Mouse (Mus musculus) adrenal gland, postnatal 4 days (tissue): ENCODE data around the gene Syk. TPM values are rescaled to one million over a fixed set of nuclear protein-coding genes. Genes with fewer than 3 reads are reported as not detected.

Experiments used
- DNase-seq, 2 experiments: peaks; one replicate each; pipeline ENCODE4 v3.0.0; 2021 to 2022; ENCODE audit warnings: low spot score in 2 of 2, mixed read lengths in 2 of 2
- long read RNA-seq, 2 experiments: library from polyadenylated mRNA; stranded (forward); transcript quantifications; one replicate each; pipeline ENCODE4 v2.0.0; 2021
- total RNA-seq, 2 experiments: library from RNA; stranded (reverse); gene quantifications; 2 replicates each; pipeline ENCODE4 v1.2.3; 2021

The Syk gene
- total RNA-seq, result 1 to 10 TPM; 6.9 to 8.7 TPM
- long read RNA-seq, experiment 1, partial matches to known transcripts, result 3 of 3 reads
- long read RNA-seq, experiment 1, other reads (novel, unspliced or antisense), result 0 of 3 reads
- long read RNA-seq, experiment 2, full-length matches to known transcripts, result 2 of 12 reads
- long read RNA-seq, experiment 2, partial matches to known transcripts, result 1 of 12 reads
- long read RNA-seq, experiment 2, other reads (novel, unspliced or antisense), result 9 of 12 reads

- peak; percentile 16 to 40 for DNase-seq
Measured at GRCm38 (mm10) chr13:52582878-52583661, at the start of gene Syk. Gene Syk (plus strand): TSS chr13:52583173.

GRCm38 (mm10) chr13:52533644-52534043 is 49.3 kb upstream of the Syk start:
- no peak for DNase-seq

GRCm38 (mm10) chr13:52535542-52535941 is 47.4 kb upstream of the Syk start:
- DNase-seq, result peak in 1 of 2 experiments; percentile 18

- no peak for DNase-seq
Measured at GRCm38 (mm10) chr13:52537754-52538587, 45.0 kb upstream of the Syk start.

- DNase-seq, result no peak
Measured at GRCm38 (mm10) chr13:52538588-52539116, 44.3 kb upstream of the Syk start.

- no peak for DNase-seq
Measured at GRCm38 (mm10) chr13:52539461-52539860, 43.5 kb upstream of the Syk start.

GRCm38 (mm10) chr13:52541385-52542035 is 41.5 kb upstream of the Syk start:
- DNase-seq, result no peak

GRCm38 (mm10) chr13:52542036-52542526 is 40.9 kb upstream of the Syk start:
- DNase-seq, result no peak

- no peak for DNase-seq
Measured at GRCm38 (mm10) chr13:52542636-52543035, 40.3 kb upstream of the Syk start.

GRCm38 (mm10) chr13:52546288-52546687 is 36.7 kb upstream of the Syk start:
- DNase-seq, result no peak

GRCm38 (mm10) chr13:52550690-52551193 is 32.2 kb upstream of the Syk start:
- DNase-seq, result no peak

- no peak for DNase-seq
Measured at GRCm38 (mm10) chr13:52551275-52551674, 31.7 kb upstream of the Syk start.

GRCm38 (mm10) chr13:52552822-52553477 is 30.0 kb upstream of the Syk start:
- no peak for DNase-seq

- DNase-seq, result no peak
Measured at GRCm38 (mm10) chr13:52554722-52555121, 28.3 kb upstream of the Syk start.

GRCm38 (mm10) chr13:52557421-52557820 is 25.6 kb upstream of the Syk start:
- no peak for DNase-seq

GRCm38 (mm10) chr13:52561367-52562165 is 21.4 kb upstream of the Syk start:
- no peak for DNase-seq

GRCm38 (mm10) chr13:52562166-52562571 is 20.8 kb upstream of the Syk start:
- DNase-seq, result no peak

- no peak for DNase-seq
Measured at GRCm38 (mm10) chr13:52565103-52565739, 17.8 kb upstream of the Syk start.
